Mouse (Mus musculus) ES-Bruce4 (cell line): Measurements from ENCODE around the gene Ceacam19.

Experiments used
- CTCF ChIP-seq: IDR thresholded peaks from one replicate; pipeline ENCODE4 v1.8.1; 2011; ENCODE audit warnings: low read depth, low read length
- EP300 ChIP-seq: IDR thresholded peaks from 2 replicates; pipeline ENCODE4 v1.6.1; 2011; ENCODE audit warnings: low read depth, low read length; ENCODE audit not compliant: insufficient read depth
- POLR2A ChIP-seq: IDR thresholded peaks from one replicate; pipeline ENCODE4 v1.8.1; 2011; ENCODE audit warnings: low read length; ENCODE audit not compliant: insufficient read depth

DNA sequence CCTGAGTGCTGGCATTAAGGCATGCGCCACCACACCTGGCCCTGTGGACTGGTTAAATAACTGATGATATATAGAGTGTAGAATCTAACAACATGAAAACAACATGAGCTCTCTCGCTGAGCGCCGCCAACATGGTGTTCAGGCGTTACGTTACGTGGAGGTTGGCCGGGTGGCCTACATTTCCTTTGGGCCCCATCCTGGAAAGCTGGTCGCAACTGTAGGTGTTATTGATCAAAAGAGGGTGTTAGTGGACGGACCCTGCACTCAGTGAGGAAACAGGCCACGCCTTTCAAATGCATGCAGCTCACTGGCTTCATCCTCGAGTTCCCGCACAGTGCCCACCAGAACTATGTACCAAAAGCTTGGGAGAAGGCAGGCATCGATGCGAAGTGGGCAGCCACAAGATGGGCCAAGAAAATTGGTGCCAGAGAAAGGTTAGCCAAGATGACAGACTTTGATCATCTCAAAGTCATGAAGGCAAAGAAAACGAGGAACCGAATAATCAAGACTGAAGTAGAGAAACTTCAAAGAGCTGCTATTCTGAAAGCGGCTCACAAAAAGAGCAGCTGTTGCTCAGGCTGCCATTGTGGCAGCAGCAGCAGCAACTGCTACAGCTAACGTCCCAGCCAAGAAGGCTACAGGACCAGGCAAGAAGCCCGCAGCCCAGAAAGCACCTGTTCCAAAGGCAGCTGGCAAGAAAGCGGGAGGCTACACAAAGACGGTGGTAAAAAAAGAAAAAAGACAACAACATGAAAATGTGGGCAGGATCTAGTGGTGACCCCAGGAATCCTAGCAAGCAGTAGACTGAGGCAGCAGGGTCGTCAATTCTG is 24.1 kb upstream of the Ceacam19 start:
- TF ChIP-seq POLR2A (no peak), CTCF (no peak), EP300 (no peak)
